Mouse (Mus musculus) liver, postnatal 0 days (tissue): Measurements from ENCODE around the gene Foxk1. TPM values are rescaled to one million over a fixed set of nuclear protein-coding genes. Genes with fewer than 3 reads are reported as not detected.

Experiments
- ATAC-seq: fragments of 200-750 bp; cut with Nextera tagmentation; 2 replicates; pipeline ENCODE4 v1.8.0; 2017; ENCODE audit warnings: mild to moderate bottlenecking, moderate library complexity
- DNase-seq: peaks from one replicate; pipeline ENCODE4 v3.0.0-alpha.2; 2016
- H3K27ac ChIP-seq: fragments of 300-500 bp; sonication (generic); 2 replicates; pipeline ENCODE4 v1.5.1; 2014; ENCODE audit warnings: antibody characterized with exemption, moderate library complexity, mild to moderate bottlenecking, low read depth
- H3K27me3 ChIP-seq: fragments of 300-500 bp; sonication (generic); 2 replicates; pipeline ENCODE4 v1.6.1; 2014; ENCODE audit warnings: low read length, control low read depth, mixed read lengths; ENCODE audit not compliant: insufficient read depth
- H3K36me3 ChIP-seq: fragments of 300-500 bp; sonication (generic); replicated peaks from 2 replicates; pipeline ENCODE4 v1.6.1; 2014; ENCODE audit warnings: mild to moderate bottlenecking, control low read depth, low read length, moderate library complexity, mixed read lengths; ENCODE audit not compliant: insufficient read depth
- H3K4me1 ChIP-seq: fragments of 300-500 bp; sonication (generic); 2 replicates; pipeline ENCODE4 v1.6.1; 2014; ENCODE audit warnings: antibody characterized with exemption, mild to moderate bottlenecking, control low read depth; ENCODE audit not compliant: insufficient read depth
- H3K4me2 ChIP-seq: fragments of 300-500 bp; sonication (generic); 2 replicates; pipeline ENCODE4 v1.6.1; 2014; ENCODE audit warnings: low read depth, mild to moderate bottlenecking, low read length, moderate library complexity, mixed read lengths
- H3K4me3 ChIP-seq: fragments of 300-500 bp; sonication (generic); 2 replicates; pipeline ENCODE4 v1.5.1; 2014; ENCODE audit warnings: low read depth, low read length
- H3K9ac ChIP-seq: fragments of 300-500 bp; sonication (generic); replicated peaks from 2 replicates; pipeline ENCODE4 v1.6.1; 2014; ENCODE audit warnings: mild to moderate bottlenecking, moderate library complexity
- H3K9me3 ChIP-seq: fragments of 300-500 bp; sonication (generic); 2 replicates; pipeline ENCODE4 v1.6.1; 2016; ENCODE audit warnings: mild to moderate bottlenecking, control low read depth, low read length, mixed read lengths
- CTCF ChIP-seq: sonication (generic); IDR thresholded peaks from 2 replicates; pipeline ENCODE4 v1.5.1; 2016; ENCODE audit warnings: antibody characterized with exemption, low read depth
- EP300 ChIP-seq: IDR thresholded peaks from 2 replicates; pipeline ENCODE4 v1.6.1; 2016; ENCODE audit warnings: antibody characterized with exemption, low read depth, mild to moderate bottlenecking
- WGBS: fragments of 180-500 bp; shearing (Covaris S2); extraction: QIAGEN DNeasy Blood & Tissue Kit; methylation state at CpG from one replicate; pipeline ENCODE4 v1.1.7; 2014; ENCODE audit not compliant: insufficient replicate concordance; 5-methylcytosine and 5-hydroxymethylcytosine counted together
- polyA plus RNA-seq: library from polyadenylated mRNA; unstranded; fragments of >200 nt; fragmentation: Nextera tagmentation; extraction: Ambion mirVana; gene quantifications from 2 replicates; pipeline ENCODE4 v1.2.1, GENCODE M21; 2015

Gene Foxk1
- polyA plus RNA-seq, 1 experiment from 2014 or later, result 1.7 TPM

GRCm38 (mm10) chr5:142443514-142443913, 42.2 kb downstream of the Foxk1 start:
- no peaks in the 10 kb centered on the region for H3K36me3 ChIP-seq
- no peak overlapping the region for H3K9ac ChIP-seq
- ATAC-seq (no peak), DNase-seq (peak; percentile 42)
- H3K27ac ChIP-seq, result peak overlapping the region; percentile 23
- peaks cover 57% of the 10 kb centered on the region for H3K4me1 ChIP-seq
- no peaks in the 10 kb centered on the region for H3K27me3 ChIP-seq
- peak overlapping the region; percentile 50; the same call in 1 of the 2 replicates for H3K4me3 ChIP-seq
- TF ChIP-seq CTCF (no peak), EP300 (no peak)
- WGBS, result 59% methylated on average over 15 of the region's 15 CpGs
- H3K9me3 ChIP-seq, result no peaks in the 10 kb centered on the region
- peak overlapping the region; percentile 36; the same call in 1 of the 2 replicates for H3K4me2 ChIP-seq

- no peak overlapping the region for H3K9ac ChIP-seq
- 61% methylated on average over 14 of the region's 14 CpGs for WGBS
- H3K27me3 ChIP-seq, result no peaks in the 10 kb centered on the region
- peaks cover 52% of the 10 kb centered on the region for H3K4me1 ChIP-seq
- no peak for TF ChIP-seq EP300
- TF ChIP-seq CTCF, result no peak
- peak overlapping the region; percentile 23 for H3K27ac ChIP-seq
- no peak overlapping the region for H3K4me3 ChIP-seq
- peak overlapping the region; percentile 24; the same call in 1 of the 2 replicates for H3K4me2 ChIP-seq
- no peaks in the 10 kb centered on the region for H3K9me3 ChIP-seq
- ATAC-seq, result no peak
- H3K36me3 ChIP-seq, result peaks cover 3% of the 10 kb centered on the region; the same call in 1 of the 2 replicates
- DNase-seq, result no peak
Measured at GRCm38 (mm10) chr5:142443994-142444393, 42.7 kb downstream of the Foxk1 start.

- Histone ChIP-seq H3K27ac (peak overlapping the region; percentile 41), H3K36me3 (peaks cover 7% of the 10 kb centered on the region), H3K9ac (0 out of 2 replicates have a peak overlapping the region, but pooled peaks have one; percentile 31), H3K4me1 (peaks cover 43% of the 10 kb centered on the region), H3K27me3 (no peaks in the 10 kb centered on the region), H3K4me2 (peak overlapping the region; percentile 24), H3K4me3 (no peak overlapping the region), H3K9me3 (no peaks in the 10 kb centered on the region)
- no peak for TF ChIP-seq CTCF
- no peak for TF ChIP-seq EP300
- peak; percentile 10 for ATAC-seq
- peak; percentile 62 for DNase-seq
- 67% methylated on average over 11 of the region's 11 CpGs for WGBS
Measured at GRCm38 (mm10) chr5:142444791-142445531, 43.7 kb downstream of the Foxk1 start.

- no peak overlapping the region for H3K9ac ChIP-seq
- H3K9me3 ChIP-seq, result no peaks in the 10 kb centered on the region
Measured at GRCm38 (mm10) chr5:142445709-142446108, 44.4 kb downstream of the Foxk1 start.

GRCm38 (mm10) chr5:142448076-142448475, 46.8 kb downstream of the Foxk1 start:
- H3K4me2 ChIP-seq, result no peak overlapping the region
- peak; percentile 39 for ATAC-seq
- H3K4me3 ChIP-seq, result no peak overlapping the region
- H3K36me3 ChIP-seq, result peaks cover 29% of the 10 kb centered on the region
- peak; percentile 93 for DNase-seq
- H3K27ac ChIP-seq, result no peak overlapping the region
- peaks cover 23% of the 10 kb centered on the region for H3K4me1 ChIP-seq
- TF ChIP-seq EP300 (no peak), CTCF (peak; percentile 99)
- no peaks in the 10 kb centered on the region for H3K27me3 ChIP-seq
- WGBS, result 8% methylated on average over 9 of the region's 9 CpGs
- H3K9me3 ChIP-seq, result no peaks in the 10 kb centered on the region
- no peak overlapping the region for H3K9ac ChIP-seq

More at GRCm38 (mm10) chr5:142445709-142446108, 44.4 kb downstream of the Foxk1 start:
- no peak for DNase-seq
- ATAC-seq, result no peak
- no peak overlapping the region for H3K4me3 ChIP-seq
- H3K4me1 ChIP-seq, result peaks cover 40% of the 10 kb centered on the region
- H3K27me3 ChIP-seq, result no peaks in the 10 kb centered on the region
- 51% methylated on average over 8 of the region's 8 CpGs for WGBS
- TF ChIP-seq CTCF, result no peak
- TF ChIP-seq EP300, result no peak
- no peak overlapping the region for H3K4me2 ChIP-seq
- H3K27ac ChIP-seq, result peak overlapping the region; percentile 41; the same call in 1 of the 2 replicates
- H3K36me3 ChIP-seq, result peaks cover 13% of the 10 kb centered on the region

GRCm38 (mm10) chr5:142448623-142449022, 47.3 kb downstream of the Foxk1 start:
- 70% methylated on average over 12 of the region's 12 CpGs for WGBS
- Histone ChIP-seq H3K27me3 (no peaks in the 10 kb centered on the region), H3K27ac (no peak overlapping the region), H3K4me3 (no peak overlapping the region), H3K36me3 (peaks cover 34% of the 10 kb centered on the region), H3K9ac (no peak overlapping the region), H3K4me1 (peaks cover 23% of the 10 kb centered on the region), H3K9me3 (no peaks in the 10 kb centered on the region), H3K4me2 (no peak overlapping the region)
- ATAC-seq, result no peak
- TF ChIP-seq EP300, result no peak
- no peak for TF ChIP-seq CTCF
- no peak for DNase-seq
